Mouse (Mus musculus) stomach, postnatal 0 days (tissue): ENCODE results near the gene Myh2. TPM values are rescaled to one million over a fixed set of nuclear protein-coding genes. Genes with fewer than 3 reads are reported as not detected.

Source experiments
- ATAC-seq: fragments of 200-750 bp; cut with Nextera tagmentation; 2 replicates; pipeline ENCODE4 v1.8.0; 2017; ENCODE audit not compliant: low FRiP score, low TSS enrichment
- DNase-seq: peaks from one replicate; pipeline ENCODE4 v3.0.0-alpha.2; 2016; ENCODE audit warnings: low spot score
- H3K27ac ChIP-seq: fragments of 300-500 bp; sonication (generic); replicated peaks from 2 replicates; pipeline ENCODE4 v1.5.1; 2014; ENCODE audit warnings: mild to moderate bottlenecking, control low read depth
- H3K27me3 ChIP-seq: fragments of 300-500 bp; sonication (generic); 2 replicates; pipeline ENCODE4 v1.6.1; 2014; ENCODE audit warnings: low read length; ENCODE audit not compliant: control insufficient read depth, insufficient read depth
- H3K36me3 ChIP-seq: fragments of 300-500 bp; sonication (generic); 2 replicates; pipeline ENCODE4 v1.6.1; 2014; ENCODE audit warnings: low read length, mixed read lengths; ENCODE audit not compliant: control insufficient read depth, insufficient read depth
- H3K4me1 ChIP-seq: fragments of 300-500 bp; sonication (generic); replicated peaks from 2 replicates; pipeline ENCODE4 v1.6.1; 2014; ENCODE audit warnings: antibody characterized with exemption; ENCODE audit not compliant: control insufficient read depth, insufficient read depth
- H3K4me2 ChIP-seq: fragments of 300-500 bp; sonication (generic); replicated peaks from 2 replicates; pipeline ENCODE4 v1.6.1; 2014; ENCODE audit warnings: low read depth, mild to moderate bottlenecking, control low read depth, moderate library complexity
- H3K4me3 ChIP-seq: fragments of 300-500 bp; sonication (generic); 2 replicates; pipeline ENCODE4 v1.5.1; 2014; ENCODE audit warnings: low read depth, low read length, control low read depth
- H3K9ac ChIP-seq: fragments of 300-500 bp; sonication (generic); 2 replicates; pipeline ENCODE4 v1.6.1; 2014; ENCODE audit warnings: mild to moderate bottlenecking, low read length, control low read depth, mixed read lengths
- H3K9me3 ChIP-seq: fragments of 300-500 bp; sonication (generic); 2 replicates; pipeline ENCODE4 v1.6.1; 2016; ENCODE audit warnings: low read length; ENCODE audit not compliant: control insufficient read depth
- CTCF ChIP-seq: IDR thresholded peaks from 2 replicates; pipeline ENCODE4 v1.5.1; 2016; ENCODE audit warnings: antibody characterized with exemption, low read depth, mild to moderate bottlenecking, moderate library complexity
- EP300 ChIP-seq: optimal IDR thresholded peaks from 2 replicates; pipeline ENCODE3; 2016; ENCODE audit warnings: antibody characterized with exemption
- WGBS: fragments of 180-500 bp; shearing (Covaris S2); extraction: QIAGEN DNeasy Blood & Tissue Kit; methylation state at CpG from one replicate; pipeline ENCODE4 v1.1.7; 2014; 5-methylcytosine and 5-hydroxymethylcytosine counted together
- polyA plus RNA-seq: library from polyadenylated mRNA; unstranded; fragments of >200 nt; fragmentation: Nextera tagmentation; extraction: Ambion mirVana; gene quantifications from 2 replicates; pipeline ENCODE4 v1.2.1, GENCODE M21; 2015

Myh2 gene
- polyA plus RNA-seq, 1 experiment from 2014 or later = 0.10 TPM

GRCm38 (mm10) chr11:67163701-67164100 lies 7.1 kb upstream of the Myh2 start:
- H3K4me3 ChIP-seq = no peak overlapping the region
- H3K36me3 ChIP-seq = no peaks in the 10 kb centered on the region
- no peak overlapping the region for H3K4me2 ChIP-seq
- no peak for ATAC-seq
- no peaks in the 10 kb centered on the region for H3K9me3 ChIP-seq
- 81% methylated on average over 4 of the region's 4 CpGs for WGBS
- no peak overlapping the region for H3K27ac ChIP-seq
- no peak for TF ChIP-seq CTCF
- TF ChIP-seq EP300 = no peak
- H3K9ac ChIP-seq = no peak overlapping the region
- DNase-seq = no peak
- H3K4me1 ChIP-seq = no peaks in the 10 kb centered on the region
- H3K27me3 ChIP-seq = no peaks in the 10 kb centered on the region

- Histone ChIP-seq H3K27me3 (no peaks in the 10 kb centered on the region), H3K27ac (no peak overlapping the region), H3K4me3 (no peak overlapping the region), H3K4me1 (no peaks in the 10 kb centered on the region), H3K36me3 (no peaks in the 10 kb centered on the region), H3K9me3 (no peaks in the 10 kb centered on the region), H3K9ac (no peak overlapping the region), H3K4me2 (no peak overlapping the region)
- ATAC-seq (no peak), DNase-seq (no peak)
- TF ChIP-seq CTCF (no peak), EP300 (no peak)
- WGBS = 46% methylated on average over 5 of the region's 5 CpGs
These were observed 6.0 kb upstream of the Myh2 start for GRCm38 (mm10) chr11:67164851-67165250.

GRCm38 (mm10) chr11:67169301-67169700 lies 1.5 kb upstream of the Myh2 start:
- no peak overlapping the region for H3K4me2 ChIP-seq
- H3K27ac ChIP-seq = no peak overlapping the region
- H3K36me3 ChIP-seq = no peaks in the 10 kb centered on the region
- 66% methylated on average over 5 of the region's 5 CpGs for WGBS
- DNase-seq (no peak), ATAC-seq (no peak)
- H3K4me3 ChIP-seq = no peak overlapping the region
- H3K9me3 ChIP-seq = no peaks in the 10 kb centered on the region
- no peaks in the 10 kb centered on the region for H3K27me3 ChIP-seq
- TF ChIP-seq CTCF = no peak
- no peak for TF ChIP-seq EP300
- H3K9ac ChIP-seq = no peak overlapping the region
- H3K4me1 ChIP-seq = no peaks in the 10 kb centered on the region

GRCm38 (mm10) chr11:67172439-67172838 lies 1.6 kb downstream of the Myh2 start:
- Histone ChIP-seq H3K27me3 (no peaks in the 10 kb centered on the region), H3K4me2 (no peak overlapping the region), H3K4me3 (no peak overlapping the region), H3K4me1 (no peaks in the 10 kb centered on the region), H3K9me3 (no peaks in the 10 kb centered on the region), H3K9ac (no peak overlapping the region), H3K27ac (no peak overlapping the region), H3K36me3 (no peaks in the 10 kb centered on the region)
- WGBS = 61% methylated on average over 2 of the region's 2 CpGs
- TF ChIP-seq EP300 = no peak
- no peak for TF ChIP-seq CTCF
- no peak for ATAC-seq
- DNase-seq = no peak

GRCm38 (mm10) chr11:67176376-67176775 lies 5.5 kb downstream of the Myh2 start:
- no peak overlapping the region for H3K27ac ChIP-seq
- no peaks in the 10 kb centered on the region for H3K27me3 ChIP-seq
- no peak overlapping the region for H3K4me2 ChIP-seq
- no peak overlapping the region for H3K4me3 ChIP-seq
- TF ChIP-seq EP300 = no peak
- no peak for TF ChIP-seq CTCF
- ATAC-seq = no peak
- 63% methylated on average over 5 of the region's 5 CpGs for WGBS
- DNase-seq = no peak
- H3K9ac ChIP-seq = no peak overlapping the region
- no peaks in the 10 kb centered on the region for H3K9me3 ChIP-seq
- H3K36me3 ChIP-seq = no peaks in the 10 kb centered on the region
- H3K4me1 ChIP-seq = no peaks in the 10 kb centered on the region

GRCm38 (mm10) chr11:67190316-67190715 lies 19.5 kb downstream of the Myh2 start:
- no peak for DNase-seq
- Histone ChIP-seq H3K27me3 (no peaks in the 10 kb centered on the region), H3K27ac (no peak overlapping the region), H3K4me1 (no peaks in the 10 kb centered on the region), H3K9ac (no peak overlapping the region), H3K36me3 (no peaks in the 10 kb centered on the region), H3K4me2 (no peak overlapping the region), H3K4me3 (no peak overlapping the region), H3K9me3 (no peaks in the 10 kb centered on the region)
- no peak for TF ChIP-seq CTCF
- TF ChIP-seq EP300 = no peak
- 67% methylated on average over 10 of the region's 10 CpGs for WGBS
- ATAC-seq = no peak
